Mouse (Mus musculus): Measurements from ENCODE around the gene Adarb1. TPM values are rescaled to one million over a fixed set of nuclear protein-coding genes. Genes with fewer than 3 reads are reported as not detected.
"Not testable (repeated sequence)": the region's sequence is repeated elsewhere in the genome, so short reads cannot be mapped to it uniquely, and the experiment has no call there.

The Adarb1 gene
- polyA plus RNA-seq, 1 experiment = 3.3 TPM

- no peak overlapping the region for H3K4me3 ChIP-seq (ENCODE audit: insufficient read depth, poor library complexity, severe bottlenecking)
- H3K27me3 ChIP-seq (ENCODE audit: control insufficient read depth, insufficient read depth, insufficient read length) = peaks cover 3% of the 10 kb centered on the region
- no peak for TF ChIP-seq MYOD1 (IDR thresholded peaks at IDR 0.05; ENCODE audit: control insufficient read depth, insufficient read length, low read depth)
- TF ChIP-seq MAX (IDR thresholded peaks at IDR 0.05) = no peak
- TF ChIP-seq CEBPB (IDR thresholded peaks at IDR 0.05; ENCODE audit: low read depth) = no peak
- TF ChIP-seq MYOG (IDR thresholded peaks at IDR 0.05; ENCODE audit: control insufficient read depth, extremely low read depth, insufficient read length) = no peak
- TF ChIP-seq CTCF (IDR thresholded peaks at IDR 0.05; ENCODE audit: control insufficient read depth, insufficient read depth, insufficient read length) = peak; percentile 90
- H3ac ChIP-seq (ENCODE audit: control insufficient read depth, insufficient read length, low read depth) = no peak overlapping the region
- no peaks in the 10 kb centered on the region for H3K79me3 ChIP-seq (ENCODE audit: low read depth)
- H3K79me2 ChIP-seq (ENCODE audit: control insufficient read depth, insufficient read depth) = no peaks in the 10 kb centered on the region
- no peaks in the 10 kb centered on the region for H3K36me3 ChIP-seq (ENCODE audit: control insufficient read depth, insufficient read depth)
Measured at GRCm38 (mm10) chr10:77282822-77283221, 135.2 kb downstream of the Adarb1 start.

GRCm38 (mm10) chr10:77282085-77282484 is 136.0 kb downstream of the Adarb1 start:
- H3K4me3 ChIP-seq (ENCODE audit: insufficient read depth, poor library complexity, severe bottlenecking); H3ac ChIP-seq (ENCODE audit: control insufficient read depth, insufficient read length, low read depth); H3K79me3 ChIP-seq (ENCODE audit: low read depth); H3K79me2 ChIP-seq (ENCODE audit: control insufficient read depth, insufficient read depth); H3K27me3 ChIP-seq (ENCODE audit: control insufficient read depth, insufficient read depth, insufficient read length); H3K36me3 ChIP-seq (ENCODE audit: control insufficient read depth, insufficient read depth): not testable (repeated sequence)

- TF ChIP-seq CTCF (IDR thresholded peaks at IDR 0.05; ENCODE audit: control insufficient read depth, insufficient read depth, insufficient read length) (no peak), FOSL1 (IDR thresholded peaks at IDR 0.05; ENCODE audit: insufficient read depth, low read length, poor library complexity, severe bottlenecking) (no peak), USF1 (IDR thresholded peaks at IDR 0.05; ENCODE audit: low read depth) (no peak), MAX (IDR thresholded peaks at IDR 0.05) (no peak), MYOD1 (IDR thresholded peaks at IDR 0.05; ENCODE audit: control insufficient read depth, insufficient read length, low read depth) (no peak), MYOG (IDR thresholded peaks at IDR 0.05; ENCODE audit: control insufficient read depth, extremely low read depth, insufficient read length) (no peak), CEBPB (IDR thresholded peaks at IDR 0.05; ENCODE audit: low read depth) (no peak)
- Histone ChIP-seq H3K4me3 (ENCODE audit: insufficient read depth, poor library complexity, severe bottlenecking) (no peak overlapping the region), H3K27me3 (ENCODE audit: control insufficient read depth, insufficient read depth, insufficient read length) (no peaks in the 10 kb centered on the region), H3K79me2 (ENCODE audit: control insufficient read depth, insufficient read depth) (no peaks in the 10 kb centered on the region), H3K79me3 (ENCODE audit: low read depth) (no peaks in the 10 kb centered on the region), H3K36me3 (ENCODE audit: control insufficient read depth, insufficient read depth) (peaks cover 14% of the 10 kb centered on the region), H3ac (ENCODE audit: control insufficient read depth, insufficient read length, low read depth) (no peak overlapping the region)
Measured at GRCm38 (mm10) chr10:77273798-77274197, 144.3 kb downstream of the Adarb1 start.

GRCm38 (mm10) chr10:77272980-77273730 is 144.9 kb downstream of the Adarb1 start:
- TF ChIP-seq MYOG (IDR thresholded peaks at IDR 0.05; ENCODE audit: control insufficient read depth, extremely low read depth, insufficient read length) = no peak
- no peak for TF ChIP-seq MAX (IDR thresholded peaks at IDR 0.05)
- TF ChIP-seq FOSL1 (IDR thresholded peaks at IDR 0.05; ENCODE audit: insufficient read depth, low read length, poor library complexity, severe bottlenecking) = no peak
- TF ChIP-seq MYOD1 (IDR thresholded peaks at IDR 0.05; ENCODE audit: control insufficient read depth, insufficient read length, low read depth) = no peak
- no peak for TF ChIP-seq USF1 (IDR thresholded peaks at IDR 0.05; ENCODE audit: low read depth)
- no peak for TF ChIP-seq CTCF (IDR thresholded peaks at IDR 0.05; ENCODE audit: control insufficient read depth, insufficient read depth, insufficient read length)
- no peak for TF ChIP-seq CEBPB (IDR thresholded peaks at IDR 0.05; ENCODE audit: low read depth)
- Histone ChIP-seq H3K27me3 (ENCODE audit: control insufficient read depth, insufficient read depth, insufficient read length) (no peaks in the 10 kb centered on the region), H3ac (ENCODE audit: control insufficient read depth, insufficient read length, low read depth) (no peak overlapping the region), H3K4me3 (ENCODE audit: insufficient read depth, poor library complexity, severe bottlenecking) (no peak overlapping the region), H3K79me3 (ENCODE audit: low read depth) (no peaks in the 10 kb centered on the region), H3K79me2 (ENCODE audit: control insufficient read depth, insufficient read depth) (no peaks in the 10 kb centered on the region), H3K36me3 (ENCODE audit: control insufficient read depth, insufficient read depth) (peaks cover 21% of the 10 kb centered on the region)

- Histone ChIP-seq H3K79me2 (ENCODE audit: control insufficient read depth, insufficient read depth) (no peaks in the 10 kb centered on the region), H3K4me3 (ENCODE audit: insufficient read depth, poor library complexity, severe bottlenecking) (no peak overlapping the region), H3K36me3 (ENCODE audit: control insufficient read depth, insufficient read depth) (peaks cover 57% of the 10 kb centered on the region), H3K79me3 (ENCODE audit: low read depth) (no peaks in the 10 kb centered on the region), H3K27me3 (ENCODE audit: control insufficient read depth, insufficient read depth, insufficient read length) (no peaks in the 10 kb centered on the region), H3ac (ENCODE audit: control insufficient read depth, insufficient read length, low read depth) (no peak overlapping the region)
- no peak for TF ChIP-seq MYOG (IDR thresholded peaks at IDR 0.05; ENCODE audit: control insufficient read depth, extremely low read depth, insufficient read length)
- TF ChIP-seq FOSL1 (IDR thresholded peaks at IDR 0.05; ENCODE audit: insufficient read depth, low read length, poor library complexity, severe bottlenecking) = no peak
- no peak for TF ChIP-seq MAX (IDR thresholded peaks at IDR 0.05)
Measured at GRCm38 (mm10) chr10:77269129-77269528, 148.9 kb downstream of the Adarb1 start.

GRCm38 (mm10) chr10:77267027-77267426 is 151.0 kb downstream of the Adarb1 start:
- no peaks in the 10 kb centered on the region for H3K79me3 ChIP-seq (ENCODE audit: low read depth)
- no peak overlapping the region for H3K4me3 ChIP-seq (ENCODE audit: insufficient read depth, poor library complexity, severe bottlenecking)
- H3K79me2 ChIP-seq (ENCODE audit: control insufficient read depth, insufficient read depth) = peaks cover 1% of the 10 kb centered on the region
- H3ac ChIP-seq (ENCODE audit: control insufficient read depth, insufficient read length, low read depth) = no peak overlapping the region
- TF ChIP-seq MYOD1 (IDR thresholded peaks at IDR 0.05; ENCODE audit: control insufficient read depth, insufficient read length, low read depth) = no peak
- no peak for TF ChIP-seq USF1 (IDR thresholded peaks at IDR 0.05; ENCODE audit: low read depth)
- TF ChIP-seq FOSL1 (IDR thresholded peaks at IDR 0.05; ENCODE audit: insufficient read depth, low read length, poor library complexity, severe bottlenecking) = no peak
- no peak for TF ChIP-seq CEBPB (IDR thresholded peaks at IDR 0.05; ENCODE audit: low read depth)
- no peak for TF ChIP-seq MYOG (IDR thresholded peaks at IDR 0.05; ENCODE audit: control insufficient read depth, extremely low read depth, insufficient read length)
- TF ChIP-seq CTCF (IDR thresholded peaks at IDR 0.05; ENCODE audit: control insufficient read depth, insufficient read depth, insufficient read length) = no peak
- TF ChIP-seq MAX (IDR thresholded peaks at IDR 0.05) = no peak
- no peaks in the 10 kb centered on the region for H3K27me3 ChIP-seq (ENCODE audit: control insufficient read depth, insufficient read depth, insufficient read length)
- peaks cover 78% of the 10 kb centered on the region for H3K36me3 ChIP-seq (ENCODE audit: control insufficient read depth, insufficient read depth)
